Mouse (Mus musculus): ENCODE measurements around the gene Apmap. TPM values are rescaled to one million over a fixed set of nuclear protein-coding genes. Genes with fewer than 3 reads are reported as not detected.
"Not testable (repeated sequence)": the region's sequence is repeated elsewhere in the genome, so short reads cannot be mapped to it uniquely, and the experiment has no call there.

Gene Apmap
- polyA plus RNA-seq, 1 experiment, result 22.1 TPM

GRCm38 (mm10) chr2:150579628-150580027, 28.7 kb downstream of the Apmap start:
- no peak overlapping the region for H3K27ac ChIP-seq (ENCODE audit: insufficient read depth, low read depth, low read length)
- TF ChIP-seq CTCF (IDR thresholded peaks at IDR 0.05; ENCODE audit: low read depth, low read length) (no peak), POLR2A (IDR thresholded peaks at IDR 0.05; ENCODE audit: borderline replicate concordance, low read depth, low read length) (no peak)
- no peak overlapping the region for H3K4me3 ChIP-seq (ENCODE audit: insufficient read depth, low read length)
- no peaks in the 10 kb centered on the region for H3K4me1 ChIP-seq (ENCODE audit: control insufficient read depth, insufficient read depth, low read length)

DNA sequence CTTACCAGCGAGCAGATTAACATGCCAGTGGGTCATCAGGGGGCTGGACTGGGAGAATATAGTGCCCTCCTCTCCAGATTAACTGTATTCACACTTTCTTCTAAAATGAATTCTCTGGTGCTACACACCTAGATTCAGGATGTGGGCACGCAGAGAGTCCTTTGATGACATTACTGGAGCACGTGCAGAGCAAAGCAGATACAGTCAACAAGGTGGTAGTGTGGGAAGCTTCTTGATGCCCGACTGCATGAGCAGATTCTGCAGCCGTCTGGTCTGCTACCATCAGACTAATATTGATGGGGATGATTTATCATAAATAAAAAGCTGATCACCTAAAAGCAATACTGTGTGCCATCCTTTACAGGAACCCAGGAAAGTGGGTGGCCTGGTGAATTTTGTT, 29.8 kb downstream of the Apmap start:
- TF ChIP-seq POLR2A (IDR thresholded peaks at IDR 0.05; ENCODE audit: borderline replicate concordance, low read depth, low read length) (no peak), CTCF (IDR thresholded peaks at IDR 0.05; ENCODE audit: low read depth, low read length) (no peak)
- Histone ChIP-seq H3K4me3 (ENCODE audit: insufficient read depth, low read length) (no peak overlapping the region), H3K4me1 (ENCODE audit: control insufficient read depth, insufficient read depth, low read length) (no peaks in the 10 kb centered on the region), H3K27ac (ENCODE audit: insufficient read depth, low read depth, low read length) (no peak overlapping the region)

GRCm38 (mm10) chr2:150576256-150576655, 32.1 kb downstream of the Apmap start:
- H3K4me3 ChIP-seq (ENCODE audit: insufficient read depth, low read length), result no peak overlapping the region
- TF ChIP-seq CTCF (IDR thresholded peaks at IDR 0.05; ENCODE audit: low read depth, low read length) (no peak), POLR2A (IDR thresholded peaks at IDR 0.05; ENCODE audit: borderline replicate concordance, low read depth, low read length) (no peak)
- H3K27ac ChIP-seq (ENCODE audit: insufficient read depth, low read depth, low read length), result no peak overlapping the region
- no peaks in the 10 kb centered on the region for H3K4me1 ChIP-seq (ENCODE audit: control insufficient read depth, insufficient read depth, low read length)

GRCm38 (mm10) chr2:150572463-150572862, 35.9 kb downstream of the Apmap start:
- peaks cover 18% of the 10 kb centered on the region for H3K4me1 ChIP-seq (ENCODE audit: control insufficient read depth, insufficient read depth, low read length)
- H3K4me3 ChIP-seq (ENCODE audit: insufficient read depth, low read length), result no peak overlapping the region
- H3K27ac ChIP-seq (ENCODE audit: insufficient read depth, low read depth, low read length), result no peak overlapping the region
- TF ChIP-seq CTCF (IDR thresholded peaks at IDR 0.05; ENCODE audit: low read depth, low read length), result no peak
- TF ChIP-seq POLR2A (IDR thresholded peaks at IDR 0.05; ENCODE audit: borderline replicate concordance, low read depth, low read length), result no peak

DNA sequence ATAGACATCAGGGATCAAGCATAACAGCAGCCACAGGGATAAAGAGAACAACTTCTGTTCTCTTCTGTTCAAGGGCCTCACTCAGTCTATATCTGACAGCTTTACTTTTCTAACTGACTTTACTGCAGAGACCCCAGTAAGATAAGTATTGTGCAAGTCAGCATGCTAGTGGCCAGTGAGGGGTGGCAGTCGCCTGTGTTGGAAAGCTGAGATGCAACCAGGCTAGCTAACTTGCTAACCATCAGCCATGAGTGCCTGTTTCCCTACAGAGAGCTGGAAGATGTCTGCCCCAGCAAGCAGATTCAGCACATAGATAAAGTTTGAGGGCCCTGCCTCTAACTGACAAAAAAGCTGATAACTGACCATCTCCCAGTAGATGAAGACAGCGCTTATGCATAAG, 37.6 kb downstream of the Apmap start:
- TF ChIP-seq POLR2A (IDR thresholded peaks at IDR 0.05; ENCODE audit: borderline replicate concordance, low read depth, low read length) (no peak), CTCF (IDR thresholded peaks at IDR 0.05; ENCODE audit: low read depth, low read length) (no peak)

DNA sequence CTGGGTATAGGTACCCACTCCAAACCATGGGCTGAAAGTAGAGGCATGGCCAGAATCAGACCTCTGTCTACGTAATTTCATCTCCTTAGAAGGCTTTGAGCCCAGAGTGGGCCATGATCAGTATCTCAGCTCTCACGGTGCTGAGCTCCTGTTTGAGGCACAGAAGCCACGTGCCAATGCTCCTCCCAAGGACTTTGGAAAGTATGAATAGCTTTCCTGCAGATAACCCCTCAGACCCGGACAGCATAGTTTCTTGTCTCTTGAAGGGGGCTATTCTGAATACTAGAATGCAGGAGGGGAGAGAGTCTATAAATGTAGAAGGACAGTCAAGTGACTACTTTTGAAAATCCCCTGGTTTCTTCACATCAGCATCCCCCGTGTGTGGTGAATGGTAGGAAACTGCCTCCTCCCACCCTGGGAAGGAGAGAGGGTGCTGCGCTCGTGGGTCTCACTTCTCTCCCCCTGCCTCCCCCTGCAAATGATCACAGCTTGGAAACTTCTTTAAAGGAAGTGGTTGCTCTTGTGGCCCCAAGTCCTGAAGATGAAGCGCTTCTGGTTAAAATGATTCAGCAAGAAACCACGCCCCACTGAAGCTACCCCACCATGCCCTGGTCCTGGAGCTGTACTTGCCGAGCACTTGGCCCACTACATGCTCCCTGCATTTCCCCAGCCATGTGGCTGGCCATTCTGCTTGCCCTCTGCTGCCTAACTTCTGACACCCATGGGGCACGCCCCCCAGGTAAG, 38.3 kb downstream of the Apmap start, which contains the start of gene Cst7:
Cst7 (plus strand) TSS at position 569 of the 744 bp plus-strand sequence.
- TF ChIP-seq CTCF (IDR thresholded peaks at IDR 0.05; ENCODE audit: low read depth, low read length) (no peak), POLR2A (IDR thresholded peaks at IDR 0.05; ENCODE audit: borderline replicate concordance, low read depth, low read length) (no peak)
- no peak within 1 kb of the TSS for H3K27ac ChIP-seq (ENCODE audit: insufficient read depth, low read depth, low read length)
- peaks cover 32% of the 10 kb centered on the region for H3K4me1 ChIP-seq (ENCODE audit: control insufficient read depth, insufficient read depth, low read length)
- peak within 1 kb of the TSS; percentile 8; the same call in 1 of the 2 replicates for H3K4me3 ChIP-seq (ENCODE audit: insufficient read depth, low read length)

More for the DNA sequence above, 37.6 kb downstream of the Apmap start:
- no peak overlapping the region for H3K4me3 ChIP-seq (ENCODE audit: insufficient read depth, low read length)
- H3K4me1 ChIP-seq (ENCODE audit: control insufficient read depth, insufficient read depth, low read length), result peaks cover 32% of the 10 kb centered on the region
- no peak overlapping the region for H3K27ac ChIP-seq (ENCODE audit: insufficient read depth, low read depth, low read length)

GRCm38 (mm10) chr2:150567051-150567450, 41.3 kb downstream of the Apmap start:
- TF ChIP-seq POLR2A (IDR thresholded peaks at IDR 0.05; ENCODE audit: borderline replicate concordance, low read depth, low read length), result no peak
- TF ChIP-seq CTCF (IDR thresholded peaks at IDR 0.05; ENCODE audit: low read depth, low read length), result no peak
- peak overlapping the region; percentile 37 for H3K27ac ChIP-seq (ENCODE audit: insufficient read depth, low read depth, low read length)
- H3K4me3 ChIP-seq (ENCODE audit: insufficient read depth, low read length), result no peak overlapping the region
- H3K4me1 ChIP-seq (ENCODE audit: control insufficient read depth, insufficient read depth, low read length), result peaks cover 32% of the 10 kb centered on the region

DNA sequence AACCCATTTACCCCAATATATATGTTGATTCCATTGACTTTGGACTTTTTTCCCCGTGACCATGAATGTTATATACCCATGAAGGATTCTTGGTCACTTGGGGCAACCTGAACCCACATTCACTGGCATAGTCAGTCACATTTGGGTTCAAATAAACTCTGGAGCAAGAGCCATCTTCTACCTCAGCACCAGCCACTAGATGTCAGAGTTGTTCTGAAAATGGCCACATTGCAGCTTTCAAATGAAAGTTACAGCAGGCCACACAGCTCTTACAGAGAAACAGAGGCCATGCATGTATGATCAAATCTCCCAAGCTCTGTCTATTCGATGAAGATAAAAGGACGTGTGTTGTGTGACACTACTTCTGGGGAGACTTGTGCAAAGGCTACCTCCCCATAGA, 49.8 kb downstream of the Apmap start:
- TF ChIP-seq POLR2A (IDR thresholded peaks at IDR 0.05; ENCODE audit: borderline replicate concordance, low read depth, low read length), result no peak
- no peak for TF ChIP-seq CTCF (IDR thresholded peaks at IDR 0.05; ENCODE audit: low read depth, low read length)
- H3K4me3 ChIP-seq (ENCODE audit: insufficient read depth, low read length), result no peak overlapping the region
- no peaks in the 10 kb centered on the region for H3K4me1 ChIP-seq (ENCODE audit: control insufficient read depth, insufficient read depth, low read length)
- H3K27ac ChIP-seq (ENCODE audit: insufficient read depth, low read depth, low read length), result no peak overlapping the region

DNA sequence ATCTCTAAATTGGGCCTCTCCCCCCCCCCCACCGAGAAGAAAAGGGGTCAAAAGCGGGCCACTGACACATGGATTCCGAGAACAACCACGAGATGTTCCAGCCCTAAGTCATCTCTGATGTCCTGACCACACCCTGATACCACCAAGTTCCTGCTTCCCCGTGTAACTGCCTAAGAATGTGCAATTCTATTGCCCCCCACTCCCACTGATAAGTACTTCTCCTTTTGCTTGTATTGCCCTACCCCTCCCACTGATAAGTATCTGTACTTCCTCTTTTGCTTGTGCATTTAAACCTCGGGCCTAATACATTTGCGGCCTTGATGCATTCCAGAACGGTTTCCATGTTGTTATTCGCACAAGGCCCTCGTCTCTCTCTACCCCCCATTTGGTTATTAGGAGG, 58.8 kb downstream of the Apmap start:
- not testable (repeated sequence) for H3K27ac ChIP-seq (ENCODE audit: insufficient read depth, low read depth, low read length); H3K4me1 ChIP-seq (ENCODE audit: control insufficient read depth, insufficient read depth, low read length); H3K4me3 ChIP-seq (ENCODE audit: insufficient read depth, low read length)

Other genes with a start within 250 kb of the Apmap start
- gene 3300002I08Rik, start 245.8 kb downstream of the Apmap start, polyA plus RNA-seq (2012; ENCODE audit: insufficient read depth, insufficient read length, missing spikeins), result 1.2 and 1.8 TPM in 2 replicates
- gene Zfp442, start 157.1 kb downstream of the Apmap start, polyA plus RNA-seq (2012; ENCODE audit: insufficient read depth, insufficient read length, missing spikeins), result 1.5 and 3.1 TPM in 2 replicates
- gene Zfp345, start 123.5 kb downstream of the Apmap start, polyA plus RNA-seq (2012; ENCODE audit: insufficient read depth, insufficient read length, missing spikeins), result not detected in 2 replicates
- not detected in 2 replicates for gene Cst7, start 38.2 kb downstream of the Apmap start, polyA plus RNA-seq (2012; ENCODE audit: insufficient read depth, insufficient read length, missing spikeins)
- 9.4 and 9.5 TPM in 2 replicates for gene Acss1, start 59.9 kb upstream of the Apmap start, polyA plus RNA-seq (2012; ENCODE audit: insufficient read depth, insufficient read length, missing spikeins)
- not detected in 2 replicates for gene Vsx1, start 80.8 kb upstream of the Apmap start, polyA plus RNA-seq (2012; ENCODE audit: insufficient read depth, insufficient read length, missing spikeins)
- 7.2 and 8.2 TPM in 2 replicates for gene Entpd6, start 140.5 kb upstream of the Apmap start, polyA plus RNA-seq (2012; ENCODE audit: insufficient read depth, insufficient read length, missing spikeins)
- 24.3 and 33.9 TPM in 2 replicates for gene Pygb, start 178.2 kb upstream of the Apmap start, polyA plus RNA-seq (2012; ENCODE audit: insufficient read depth, insufficient read length, missing spikeins)

Data from bone marrow macrophage, adult 2 months (primary cell).